Mouse (Mus musculus) MEL (cell line): ENCODE results near the gene Fdps. TPM values are rescaled to one million over a fixed set of nuclear protein-coding genes. Genes with fewer than 3 reads are reported as not detected.

Source experiments
- DNase-seq: peaks from one replicate; pipeline ENCODE4 v3.0.0; 2011; ENCODE audit warnings: low read depth, low spot score
- H3K27ac ChIP-seq: 2 replicates; pipeline ENCODE4 v1.5.1; 2012; ENCODE audit warnings: low read depth, mild to moderate bottlenecking, control low read depth, low read length, moderate library complexity; ENCODE audit not compliant: control insufficient read depth
- H3K27me3 ChIP-seq, 2 experiments: fragments of 150-350 bp in 1 of 2; sonication (generic) in 1 of 2; 2 replicates each; pipeline ENCODE4 v1.6.1; 2012; ENCODE audit warnings: low read length in 2 of 2, mild to moderate bottlenecking in 2 of 2, improper control_type of control experiment in 1 of 2, moderate library complexity in 1 of 2; ENCODE audit not compliant: insufficient read depth in 2 of 2, control insufficient read depth in 1 of 2
- H3K36me3 ChIP-seq, 2 experiments: 2 replicates each; pipeline ENCODE4 v1.6.1; 2012 to 2014; ENCODE audit warnings: low read length in 2 of 2, improper control_type of control experiment in 1 of 2, inconsistent platforms in 1 of 2, mild to moderate bottlenecking in 1 of 2; ENCODE audit not compliant: insufficient read depth in 2 of 2, control insufficient read depth in 1 of 2
- H3K4me1 ChIP-seq, 2 experiments: fragments of 150-350 bp in 1 of 2; sonication (generic) in 1 of 2; 2 replicates each; pipeline ENCODE4 v1.6.1; 2012; ENCODE audit warnings: low read length in 2 of 2, improper control_type of control experiment in 1 of 2, mild to moderate bottlenecking in 1 of 2; ENCODE audit not compliant: insufficient read depth in 2 of 2, control insufficient read depth in 1 of 2
- H3K4me3 ChIP-seq, 2 experiments: fragments of 150-350 bp in 1 of 2; sonication (generic) in 1 of 2; 2 replicates each; pipeline ENCODE4 v1.5.1; 2012; ENCODE audit warnings: low read depth in 2 of 2, low read length in 2 of 2, mild to moderate bottlenecking in 2 of 2, moderate library complexity in 2 of 2, control low read depth in 1 of 2, improper control_type of control experiment in 1 of 2; ENCODE audit not compliant: control insufficient read depth in 1 of 2, insufficient read depth in 1 of 2
- H3K79me2 ChIP-seq: 2 replicates; pipeline ENCODE4 v1.6.1; 2012; ENCODE audit warnings: mild to moderate bottlenecking, low read length, moderate library complexity; ENCODE audit not compliant: control insufficient read depth, poor library complexity, insufficient read depth
- H3K9ac ChIP-seq: 2 replicates; pipeline ENCODE4 v1.6.1; 2012; ENCODE audit warnings: low read depth, mild to moderate bottlenecking, control low read depth, low read length, moderate library complexity; ENCODE audit not compliant: control insufficient read depth, poor library complexity, severe bottlenecking
- H3K9me3 ChIP-seq: fragments of 150-350 bp; sonication (generic); replicated peaks from 2 replicates; pipeline ENCODE4 v1.6.1; 2012; ENCODE audit warnings: mild to moderate bottlenecking, low read length, improper control_type of control experiment, moderate library complexity; ENCODE audit not compliant: insufficient read depth
- BHLHE40 ChIP-seq: IDR thresholded peaks from 2 replicates; pipeline ENCODE4 v1.6.1; 2012; ENCODE audit warnings: low read depth, mild to moderate bottlenecking, inconsistent platforms, low read length, improper control_type of control experiment, borderline replicate concordance
- CHD1 ChIP-seq: IDR thresholded peaks from 2 replicates; pipeline ENCODE4 v1.6.1; 2012; ENCODE audit warnings: low read depth, mild to moderate bottlenecking, inconsistent platforms, low read length, improper control_type of control experiment
- CHD2 ChIP-seq: IDR thresholded peaks from 2 replicates; pipeline ENCODE4 v1.6.1; 2011; ENCODE audit warnings: low read length, improper control_type of control experiment
- CTCF ChIP-seq, 3 experiments: IDR thresholded peaks in 2 of 3; conservative IDR thresholded peaks in 1 of 3; 2 replicates each; pipeline ENCODE4 v1.5.1; 2011 to 2012; ENCODE audit warnings: low read length in 3 of 3, low read depth in 2 of 3, mild to moderate bottlenecking in 2 of 3, improper control_type of control experiment in 1 of 3, inconsistent platforms in 1 of 3, mixed read lengths in 1 of 3, moderate library complexity in 1 of 3; ENCODE audit not compliant: control insufficient read depth in 1 of 3, insufficient read depth in 1 of 3, poor library complexity in 1 of 3, severe bottlenecking in 1 of 3
- E2F4 ChIP-seq: IDR thresholded peaks from 2 replicates; pipeline ENCODE4 v1.6.1; 2011; ENCODE audit warnings: low read depth, low read length, improper control_type of control experiment, borderline replicate concordance
- EP300 ChIP-seq, 2 experiments: IDR thresholded peaks; 2 replicates each; pipeline ENCODE4 v1.6.1; 2011; ENCODE audit warnings: improper control_type of control experiment in 2 of 2, low read length in 2 of 2, low read depth in 1 of 2, mild to moderate bottlenecking in 1 of 2
- ETS1 ChIP-seq: IDR thresholded peaks from 2 replicates; pipeline ENCODE4 v1.6.1; 2012; ENCODE audit warnings: low read depth, mild to moderate bottlenecking, inconsistent platforms, low read length, improper control_type of control experiment, moderate library complexity
- GABPA ChIP-seq: IDR thresholded peaks from 2 replicates; pipeline ENCODE4 v1.6.1; 2012; ENCODE audit warnings: low read depth, mild to moderate bottlenecking, inconsistent platforms, low read length, improper control_type of control experiment, moderate library complexity
- GATA1 ChIP-seq: IDR thresholded peaks from 2 replicates; pipeline ENCODE4 v1.6.1; 2011; ENCODE audit warnings: low read depth, low read length, improper control_type of control experiment
- HCFC1 ChIP-seq: IDR thresholded peaks from 2 replicates; pipeline ENCODE4 v1.6.1; 2012; ENCODE audit warnings: low read depth, mild to moderate bottlenecking, inconsistent platforms, low read length, improper control_type of control experiment, moderate library complexity
- JUND ChIP-seq: IDR thresholded peaks from 2 replicates; pipeline ENCODE4 v1.6.1; 2011; ENCODE audit warnings: low read depth, mild to moderate bottlenecking, improper control_type of control experiment, low read length
- KAT2A ChIP-seq: conservative IDR thresholded peaks from 2 replicates; pipeline ENCODE4 v1.6.1; 2012; ENCODE audit warnings: low read depth, low read length, improper control_type of control experiment, inconsistent platforms
- MAFK ChIP-seq: IDR thresholded peaks from 2 replicates; pipeline ENCODE4 v1.6.1; 2011; ENCODE audit warnings: low read depth, mild to moderate bottlenecking, low read length, improper control_type of control experiment, borderline replicate concordance
- MAZ ChIP-seq: IDR thresholded peaks from 2 replicates; pipeline ENCODE4 v1.6.1; 2012; ENCODE audit warnings: low read depth, mild to moderate bottlenecking, inconsistent platforms, low read length, improper control_type of control experiment
- MEF2A ChIP-seq: IDR thresholded peaks from 2 replicates; pipeline ENCODE4 v1.6.1; 2014; ENCODE audit warnings: low read depth, mild to moderate bottlenecking, inconsistent platforms, low read length, improper control_type of control experiment; ENCODE audit not compliant: poor library complexity, insufficient replicate concordance, severe bottlenecking; ENCODE audit errors: extremely low read depth
- MXI1 ChIP-seq: IDR thresholded peaks from 2 replicates; pipeline ENCODE4 v1.6.1; 2011; ENCODE audit warnings: mild to moderate bottlenecking, low read depth, low read length, improper control_type of control experiment
- MYB ChIP-seq: IDR thresholded peaks from 2 replicates; pipeline ENCODE4 v1.6.1; 2011; ENCODE audit warnings: mild to moderate bottlenecking, low read depth, low read length, improper control_type of control experiment
- MYC ChIP-seq: IDR thresholded peaks from 2 replicates; pipeline ENCODE4 v1.6.1; 2011; ENCODE audit warnings: low read depth, mild to moderate bottlenecking, low read length, improper control_type of control experiment, moderate library complexity
- NELFE ChIP-seq: IDR thresholded peaks from 2 replicates; pipeline ENCODE4 v1.6.1; 2011; ENCODE audit warnings: low read depth, low read length, improper control_type of control experiment
- NRF1 ChIP-seq: IDR thresholded peaks from 2 replicates; pipeline ENCODE4 v1.6.1; 2014; ENCODE audit warnings: low read depth, mild to moderate bottlenecking, inconsistent platforms, low read length, improper control_type of control experiment, moderate library complexity; ENCODE audit not compliant: poor library complexity, insufficient read depth, severe bottlenecking
- POLR2A ChIP-seq, 2 experiments: IDR thresholded peaks; 2 replicates each; pipeline ENCODE4 v1.6.1; 2011 to 2012; ENCODE audit warnings: low read length in 2 of 2, mild to moderate bottlenecking in 2 of 2, control low read depth in 1 of 2, improper control_type of control experiment in 1 of 2, low read depth in 1 of 2, moderate library complexity in 1 of 2; ENCODE audit not compliant: control insufficient read depth in 1 of 2, insufficient read depth in 1 of 2, poor library complexity in 1 of 2
- POLR2AphosphoS2 ChIP-seq: IDR thresholded peaks from 2 replicates; pipeline ENCODE4 v1.6.1; 2011; ENCODE audit warnings: low read length, improper control_type of control experiment
- POLR2AphosphoS5 ChIP-seq: IDR thresholded peaks from 2 replicates; pipeline ENCODE4 v1.6.1; 2012; ENCODE audit warnings: low read depth, borderline replicate concordance, mild to moderate bottlenecking, inconsistent platforms, low read length, moderate library complexity, mixed read lengths
- RAD21 ChIP-seq: IDR thresholded peaks from 2 replicates; pipeline ENCODE4 v1.6.1; 2011; ENCODE audit warnings: mild to moderate bottlenecking, low read depth, low read length, improper control_type of control experiment
- RCOR1 ChIP-seq: IDR thresholded peaks from 2 replicates; pipeline ENCODE4 v1.6.1; 2012; ENCODE audit warnings: low read depth, mild to moderate bottlenecking, inconsistent platforms, low read length, improper control_type of control experiment
- SIN3A ChIP-seq: IDR thresholded peaks from 2 replicates; pipeline ENCODE4 v1.6.1; 2012; ENCODE audit warnings: low read length, improper control_type of control experiment, inconsistent platforms
- SMC3 ChIP-seq: IDR thresholded peaks from 2 replicates; pipeline ENCODE4 v1.6.1; 2011; ENCODE audit warnings: low read depth, low read length, improper control_type of control experiment
- TAL1 ChIP-seq: IDR thresholded peaks from 2 replicates; pipeline ENCODE4 v1.6.1; 2012; ENCODE audit warnings: mild to moderate bottlenecking, inconsistent platforms, low read length, moderate library complexity, mixed read lengths
- TBP ChIP-seq: IDR thresholded peaks from 2 replicates; pipeline ENCODE4 v1.8.0; 2011; ENCODE audit warnings: low read depth, low read length, improper control_type of control experiment
- TCF12 ChIP-seq: IDR thresholded peaks from 2 replicates; pipeline ENCODE4 v1.6.1; 2014; ENCODE audit warnings: low read depth, mild to moderate bottlenecking, inconsistent platforms, low read length, improper control_type of control experiment, moderate library complexity
- UBTF ChIP-seq: IDR thresholded peaks from 2 replicates; pipeline ENCODE4 v1.6.1; 2012; ENCODE audit warnings: low read depth, mild to moderate bottlenecking, inconsistent platforms, low read length, improper control_type of control experiment, moderate library complexity, borderline replicate concordance; ENCODE audit not compliant: insufficient read depth
- USF1 ChIP-seq: IDR thresholded peaks from 2 replicates; pipeline ENCODE4 v1.6.1; 2014; ENCODE audit warnings: low read depth, mild to moderate bottlenecking, inconsistent platforms, low read length, improper control_type of control experiment, moderate library complexity
- ZC3H11A ChIP-seq: IDR thresholded peaks from 2 replicates; pipeline ENCODE4 v1.6.1; 2012; ENCODE audit warnings: low read depth, mild to moderate bottlenecking, inconsistent platforms, low read length, improper control_type of control experiment
- ZKSCAN1 ChIP-seq: IDR thresholded peaks from 2 replicates; pipeline ENCODE4 v1.6.1; 2012; ENCODE audit warnings: low read depth, mild to moderate bottlenecking, inconsistent platforms, low read length, improper control_type of control experiment, moderate library complexity
- ZMIZ1 ChIP-seq: IDR thresholded peaks from 2 replicates; pipeline ENCODE4 v1.6.1; 2012; ENCODE audit warnings: low read depth, mild to moderate bottlenecking, inconsistent platforms, low read length, improper control_type of control experiment, moderate library complexity
- polyA plus RNA-seq, 2 experiments: library from polyadenylated mRNA; stranded (reverse) in 1 of 2; unstranded in 1 of 2; fragments of >175 nt in 1 of 2; fragments of >200 nt in 1 of 2; gene quantifications; 2 replicates each; pipeline versions ENCODE4 v1.2.1 to v1.2.4; 2012; ENCODE audit warnings: low replicate concordance in 2 of 2, low read depth in 1 of 2; ENCODE audit not compliant: insufficient read length in 2 of 2, insufficient read depth in 1 of 2, missing spikeins in 1 of 2
- total RNA-seq: library from RNA; depleted of rRNA; stranded (reverse); fragments of 300-350 nt; gene quantifications from 2 replicates; pipeline ENCODE4 v1.2.3, GENCODE M21; 2012

Fdps gene
- total and polyA plus RNA-seq, 3 experiments: 226 to 267 TPM; not detected in 1

- no peak for TF ChIP-seq USF1
- TF ChIP-seq TBP: no peak
- no peak for TF ChIP-seq MAFK
- TF ChIP-seq MEF2A: no peak
- TF ChIP-seq EP300 (IDR thresholded peaks at IDR 0.05; ENCODE audit: low read depth in 1 of 2, low read length in 2 of 2): no peak
- TF ChIP-seq ZC3H11A: peak; percentile 19
- TF ChIP-seq KAT2A: no peak
- TF ChIP-seq MYB: no peak
- TF ChIP-seq NELFE: no peak; the same call in 1 of the 2 replicates
- no peak for TF ChIP-seq MYC
- TF ChIP-seq POLR2AphosphoS2: no peak; the same call in 1 of the 2 replicates
- no peak; the same call in 1 of the 2 replicates for TF ChIP-seq POLR2AphosphoS5
- TF ChIP-seq GATA1: no peak
Observed at GRCm38 (mm10) chr3:89136365-89136764, 34.6 kb upstream of the Fdps start (continued).

- H3K36me3 ChIP-seq: peaks cover 2 to 49% of the 10 kb centered on the region in 2 experiments; a peak in 3 of 4 replicates
- peak within 1 kb of the TSS; percentile 77 to 81 for H3K4me3 ChIP-seq
- H3K4me1 ChIP-seq: peaks cover 27 to 53% of the 10 kb centered on the region in 2 experiments
- peak; percentile 85 for DNase-seq
- H3K9me3 ChIP-seq: no peaks in the 10 kb centered on the region
- peak within 1 kb of the TSS; percentile 97 for H3K27ac ChIP-seq
- no peaks in the 10 kb centered on the region for H3K27me3 ChIP-seq
- peak within 1 kb of the TSS; percentile 81 for H3K9ac ChIP-seq
- H3K79me2 ChIP-seq: peaks cover 16% of the 10 kb centered on the region
- TF ChIP-seq POLR2A (IDR thresholded peaks at IDR 0.05; ENCODE audit: control insufficient read depth in 1 of 2, insufficient read depth in 1 of 2, low read depth in 1 of 2, low read length in 2 of 2, poor library complexity in 1 of 2) (peak; percentile 60 to 84; a peak in 3 of 4 replicates), RCOR1 (peak; percentile 58; the same call in 1 of the 2 replicates), SIN3A (peak; percentile 66), NRF1 (no peak), ETS1 (peak; percentile 73; the same call in 1 of the 2 replicates), SMC3 (no peak), MYC (peak; percentile 65; the same call in 1 of the 2 replicates), EP300 (IDR thresholded peaks at IDR 0.05; ENCODE audit: low read depth in 1 of 2, low read length in 2 of 2) (peak; percentile 90 to 94), MYB (peak; percentile 79), TAL1 (peak; percentile 88), TBP (peak; percentile 77), UBTF (no peak), TCF12 (peak; percentile 93), JUND (no peak), E2F4 (no peak), RAD21 (no peak), NELFE (peak; percentile 68), MAZ (peak; percentile 75; the same call in 1 of the 2 replicates), ZMIZ1 (peak; percentile 88), CTCF (IDR thresholded peaks at IDR 0.05 in 2 of 3, conservative IDR thresholded peaks at IDR 0.05 in 1 of 3; ENCODE audit: control insufficient read depth in 1 of 3, insufficient read depth in 1 of 3, low read depth in 2 of 3, low read length in 3 of 3, poor library complexity in 1 of 3, severe bottlenecking in 1 of 3) (no peak), BHLHE40 (no peak), GABPA (no peak), ZC3H11A (no peak; the same call in 1 of the 2 replicates), POLR2AphosphoS2 (peak; percentile 74), CHD1 (no peak), USF1 (no peak), GATA1 (peak; percentile 90), HCFC1 (no peak), MXI1 (peak; percentile 72; the same call in 1 of the 2 replicates), CHD2 (no peak; the same call in 1 of the 2 replicates), ZKSCAN1 (no peak)
Observed at GRCm38 (mm10) chr3:89135958-89136357, 34.2 kb upstream of the Fdps start, which contains the start of gene Pklr. TSS of gene Pklr (plus strand) at chr3:89136142.
